Mouse (Mus musculus) kidney, adult 11 months (tissue): ENCODE measurements around the gene Kcnk13.
A peak's percentile ranks its signal among the peaks of the same experiment; 100 is the strongest.

Source experiments
- DNase-seq: peaks from one replicate; pipeline ENCODE4 v3.0.0; 2022

Kcnk13 gene

DNA sequence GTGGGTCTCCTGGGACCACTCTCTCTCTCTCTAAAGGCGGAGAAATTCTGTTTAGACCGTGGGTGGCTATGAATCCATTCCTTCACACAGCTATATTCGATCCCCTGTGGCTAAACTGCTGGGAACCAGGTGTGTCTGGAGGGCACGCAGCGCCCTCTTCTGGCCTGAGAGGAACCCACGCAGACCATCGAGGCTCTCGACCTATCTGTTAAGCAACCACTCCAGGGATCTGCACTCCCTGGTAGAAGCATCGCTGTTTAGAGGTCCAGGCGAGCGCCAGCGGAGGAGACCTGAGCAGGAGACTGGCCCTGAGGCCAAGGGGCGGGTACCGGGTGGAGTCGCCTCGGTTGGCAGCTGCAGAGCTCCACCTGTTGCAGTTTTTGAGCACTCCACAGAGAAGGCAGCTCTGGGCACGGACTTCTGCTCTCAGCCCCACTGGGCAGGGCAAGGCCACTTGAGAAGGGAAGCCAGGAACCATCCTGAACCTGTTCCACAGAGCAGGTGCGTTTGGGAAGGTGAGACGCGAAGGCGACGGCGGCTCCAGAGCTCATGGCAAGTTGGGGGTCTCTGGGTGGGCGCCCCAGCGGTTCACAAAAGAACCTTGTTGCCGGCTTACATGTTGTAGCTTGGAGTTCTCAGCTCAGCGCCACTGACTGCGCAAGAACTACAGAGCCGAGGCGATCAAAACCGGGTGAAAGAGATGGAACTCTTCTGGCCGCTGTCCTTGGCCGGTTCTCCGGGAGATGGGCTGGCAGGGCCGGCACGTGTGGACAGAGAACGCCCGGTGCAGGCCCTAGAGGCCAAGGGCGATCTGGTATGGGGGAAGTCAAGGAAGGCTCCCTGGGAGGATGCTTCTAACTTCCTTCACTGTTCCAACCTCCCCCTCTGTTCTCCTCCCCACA is at the start of gene Kcnk13:
Kcnk13 (plus strand) TSS at position 199 of the 902 bp plus-strand sequence.
- peak; percentile 66 for DNase-seq

DNA sequence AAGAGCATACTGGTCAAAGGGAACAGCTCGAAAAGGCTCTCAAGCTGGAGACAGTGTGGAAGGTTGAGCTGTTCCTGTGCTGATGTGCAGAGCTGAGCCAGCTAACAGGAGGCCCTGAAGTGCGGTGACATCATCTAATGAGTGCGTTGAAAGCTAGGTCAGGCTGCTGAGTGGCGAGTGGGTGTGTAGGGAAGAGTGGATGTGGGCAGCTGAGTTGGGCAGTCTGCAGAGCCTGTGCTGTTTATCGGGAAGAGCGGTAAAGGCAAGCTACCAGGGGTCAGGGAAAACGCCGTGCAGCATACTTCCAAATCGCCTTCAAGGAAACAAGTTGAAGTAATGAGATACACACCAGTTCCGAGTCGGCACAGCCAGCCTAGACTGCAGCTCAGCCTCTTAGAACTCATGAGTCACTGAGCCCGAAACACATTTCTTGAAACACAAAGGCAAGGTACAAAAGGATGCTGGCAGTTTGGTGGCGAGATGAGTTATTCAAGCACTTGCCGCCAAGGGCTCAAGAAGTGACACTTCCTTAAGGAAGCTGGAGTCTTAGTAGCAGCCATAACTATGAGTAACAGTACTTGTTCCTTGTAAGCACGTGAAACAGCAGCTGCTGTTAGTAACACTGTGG is 46.4 kb upstream of the Kcnk13 start:
- DNase-seq: no peak

DNA sequence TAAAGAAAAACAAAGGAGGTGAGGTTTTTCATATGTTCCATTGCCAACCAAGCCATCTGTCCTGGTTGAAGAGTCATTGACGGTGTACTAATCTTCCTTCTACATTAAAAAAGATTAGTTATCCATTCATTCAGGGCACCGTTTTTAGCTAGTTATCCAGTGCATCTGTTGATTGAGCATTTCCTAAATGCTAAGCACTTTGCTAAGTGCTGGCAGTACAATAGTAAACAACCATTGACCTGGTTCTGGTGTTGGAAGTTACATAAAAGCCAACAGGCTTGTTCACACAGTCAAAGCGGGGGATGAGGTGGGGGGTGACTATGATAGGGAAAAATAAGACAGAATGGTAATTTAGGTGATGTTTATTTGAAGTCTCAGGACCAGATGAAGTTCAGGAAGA is 44.7 kb upstream of the Kcnk13 start:
- DNase-seq: no peak

- DNase-seq: no peak
Measured at GRCm38 (mm10) chr12:99921045-99921444, 43.3 kb upstream of the Kcnk13 start.

GRCm38 (mm10) chr12:99923131-99923606 is 41.1 kb upstream of the Kcnk13 start:
- DNase-seq: no peak

GRCm38 (mm10) chr12:99923703-99924102 is 40.6 kb upstream of the Kcnk13 start:
- no peak for DNase-seq

DNA sequence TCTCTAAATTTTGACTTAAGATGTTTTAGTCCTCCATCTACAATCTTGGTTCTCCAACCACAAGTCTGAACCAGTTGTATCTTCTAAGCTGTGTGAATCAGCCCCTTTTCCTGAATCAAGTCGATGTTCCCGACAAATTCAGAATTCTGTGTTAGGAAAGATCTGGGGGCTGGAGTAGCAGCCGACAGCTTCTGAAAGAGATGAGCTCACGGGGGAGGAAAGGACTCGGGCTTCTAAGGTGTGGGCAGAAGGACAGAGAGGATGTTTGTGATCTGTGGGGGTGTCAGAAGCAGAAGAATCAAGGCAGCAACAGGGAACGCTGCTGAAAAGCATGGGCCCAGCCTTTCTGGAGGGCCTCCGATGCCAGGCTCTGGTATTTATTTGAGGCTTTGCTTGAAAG is 36.0 kb upstream of the Kcnk13 start:
- no peak for DNase-seq

DNA sequence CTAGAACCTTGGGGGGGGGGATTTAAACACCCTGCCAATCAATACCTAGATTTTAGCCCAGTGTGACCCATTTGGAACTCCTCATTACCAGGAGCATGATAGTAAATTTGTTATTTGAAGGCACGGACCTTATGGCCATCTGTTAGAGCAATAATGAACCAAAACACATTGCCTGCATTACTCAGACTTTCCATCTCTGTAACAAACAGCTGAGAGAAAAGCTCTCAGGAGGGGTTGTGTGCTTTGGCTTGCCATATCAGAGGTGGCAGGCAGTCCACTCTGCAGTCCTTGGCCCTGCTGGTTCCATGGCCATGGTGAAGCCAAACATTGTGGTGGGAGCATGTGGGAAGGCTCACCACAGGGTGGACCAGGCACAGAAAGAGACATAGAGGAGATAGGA is 35.1 kb upstream of the Kcnk13 start:
- DNase-seq: no peak

DNA sequence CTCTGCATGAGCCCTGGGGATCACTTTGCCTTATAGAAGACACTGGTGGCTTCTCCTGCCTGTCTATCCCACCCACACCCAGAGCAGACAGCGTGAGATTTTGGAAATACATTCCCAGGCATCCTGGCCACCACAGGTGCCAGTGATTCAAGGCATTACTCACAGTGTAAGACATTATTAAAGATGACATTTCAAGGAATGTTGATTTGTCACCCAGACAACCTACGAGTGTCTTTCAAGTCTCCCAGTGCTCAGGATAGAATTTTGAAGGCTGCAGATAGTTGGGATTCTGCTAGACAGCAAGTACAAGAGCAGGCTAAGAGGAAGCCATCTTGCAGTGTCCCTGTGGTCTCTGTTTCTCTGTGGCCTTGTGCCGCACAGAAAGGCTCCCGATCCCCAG is 32.1 kb upstream of the Kcnk13 start:
- no peak for DNase-seq

- DNase-seq: no peak
Measured at GRCm38 (mm10) chr12:99933630-99934029, 30.7 kb upstream of the Kcnk13 start.

DNA sequence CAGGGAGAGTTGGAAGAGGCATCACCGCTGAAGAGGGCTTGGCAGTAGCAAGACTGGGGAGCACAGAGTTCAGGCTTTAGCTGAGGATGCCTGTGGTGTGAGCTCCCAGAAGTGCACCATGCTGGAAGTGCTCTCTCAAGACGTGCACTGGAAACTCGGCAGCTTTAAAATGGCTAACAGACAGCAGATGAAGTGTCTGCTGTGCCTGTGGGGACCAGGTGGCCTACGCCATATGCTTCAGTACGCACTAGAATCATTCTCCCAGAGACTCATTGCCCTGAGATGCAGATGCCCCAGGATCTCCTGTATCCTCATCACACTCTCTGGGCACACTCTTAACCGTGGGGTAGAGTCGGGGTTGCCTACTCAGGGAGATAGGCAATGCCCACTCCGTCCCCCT is 28.9 kb upstream of the Kcnk13 start:
- no peak for DNase-seq

DNA sequence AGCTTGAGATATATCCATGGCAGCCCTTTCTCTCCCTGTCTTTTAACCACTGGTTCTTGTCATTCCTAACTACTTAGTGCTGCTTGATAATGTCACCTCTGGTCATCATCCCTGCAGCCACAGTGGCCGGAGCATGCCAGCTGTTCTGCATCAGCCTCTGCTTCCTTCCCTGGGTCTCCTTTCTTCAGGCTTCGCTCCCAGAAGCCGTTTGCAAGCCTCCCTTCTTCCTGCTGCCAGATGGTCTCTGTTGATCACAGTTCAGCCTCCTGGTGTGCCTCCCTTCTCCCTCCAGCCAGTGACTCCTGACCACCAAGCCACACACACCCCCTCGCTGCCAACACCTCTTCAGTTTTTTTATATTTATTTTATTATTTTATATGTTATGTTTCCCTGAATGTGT is 25.8 kb upstream of the Kcnk13 start:
- DNase-seq: no peak

DNA sequence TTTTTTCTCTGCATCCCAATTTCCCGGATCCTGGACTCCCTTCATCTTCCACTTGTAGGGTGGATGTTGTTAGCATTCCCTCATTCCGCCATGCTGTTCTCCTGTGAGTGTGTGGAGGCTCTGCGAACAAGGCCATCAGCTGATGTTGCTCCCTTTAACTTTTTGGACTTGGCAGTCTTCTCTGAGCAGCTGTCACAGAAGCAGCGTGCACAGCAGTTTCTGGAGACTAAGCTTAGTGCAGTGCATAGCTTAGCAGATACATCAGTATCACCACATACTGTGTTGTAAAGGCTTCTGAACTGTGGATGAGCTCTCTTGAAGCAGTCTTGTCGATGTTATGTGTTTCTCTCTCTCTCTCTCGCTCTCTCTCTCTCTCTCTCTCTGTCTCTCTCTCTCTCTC is 25.1 kb upstream of the Kcnk13 start:
- DNase-seq: no peak

DNA sequence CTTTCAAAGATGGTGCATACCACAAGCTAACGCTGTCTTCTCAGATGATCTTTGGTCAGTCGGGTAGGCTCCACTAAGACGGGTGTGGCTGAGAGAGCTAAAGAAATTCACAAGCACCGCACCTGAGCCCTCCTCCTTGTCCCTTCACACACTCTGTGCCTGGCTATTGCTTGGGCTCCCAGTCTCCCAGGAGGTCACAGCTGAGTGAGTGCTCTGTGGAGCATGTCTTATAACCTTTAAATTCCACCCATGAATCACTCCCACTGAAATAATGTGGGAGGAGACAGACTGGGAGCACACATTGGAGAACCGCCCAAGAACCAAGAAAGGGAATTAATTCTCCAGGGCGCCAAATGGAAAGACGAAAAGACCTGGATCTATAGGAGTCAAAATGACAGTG is 23.6 kb upstream of the Kcnk13 start:
- DNase-seq: peak; percentile 72

DNA sequence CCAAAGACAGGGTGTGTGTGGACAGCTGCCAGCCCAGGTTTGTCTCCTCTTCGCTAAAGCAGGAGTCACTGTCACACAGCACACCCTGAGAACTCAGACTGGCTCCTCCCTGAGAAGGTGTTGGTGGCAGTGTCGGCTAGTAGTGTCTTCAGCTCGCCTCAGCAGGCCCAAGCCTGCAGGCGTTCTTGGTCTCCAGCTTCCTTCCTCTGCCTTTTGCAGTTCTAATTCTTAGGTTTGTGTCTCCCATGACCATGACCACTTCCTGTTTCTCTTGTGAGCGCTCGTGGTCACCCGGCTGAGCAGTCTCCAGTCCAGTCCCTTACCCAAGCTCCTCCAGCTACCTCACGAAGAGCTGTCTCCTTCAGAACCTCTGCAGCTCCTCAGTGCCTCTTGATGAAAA is 21.9 kb upstream of the Kcnk13 start:
- DNase-seq: no peak

- DNase-seq: no peak
Measured at GRCm38 (mm10) chr12:99952928-99953327, 11.4 kb upstream of the Kcnk13 start.

DNA sequence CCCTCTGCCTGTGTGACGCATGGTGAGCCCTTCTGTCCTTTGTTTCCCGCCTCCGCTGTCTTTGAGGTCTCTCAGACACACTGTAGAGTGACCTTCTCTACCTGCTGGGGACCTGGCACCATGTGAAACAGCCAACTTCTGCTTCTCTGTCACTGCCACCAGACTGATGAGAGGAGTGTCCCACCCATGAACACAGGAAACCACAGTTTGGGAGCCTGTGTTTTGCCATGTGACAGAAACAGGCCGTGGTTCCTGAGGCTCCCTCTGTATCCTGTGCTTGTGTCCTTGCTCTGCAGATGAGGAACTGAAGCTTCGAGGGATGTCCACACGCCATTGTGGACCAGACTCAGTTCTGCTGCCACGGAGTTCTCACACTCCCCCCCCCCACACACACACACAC is 7.9 kb upstream of the Kcnk13 start:
- DNase-seq: no peak

DNA sequence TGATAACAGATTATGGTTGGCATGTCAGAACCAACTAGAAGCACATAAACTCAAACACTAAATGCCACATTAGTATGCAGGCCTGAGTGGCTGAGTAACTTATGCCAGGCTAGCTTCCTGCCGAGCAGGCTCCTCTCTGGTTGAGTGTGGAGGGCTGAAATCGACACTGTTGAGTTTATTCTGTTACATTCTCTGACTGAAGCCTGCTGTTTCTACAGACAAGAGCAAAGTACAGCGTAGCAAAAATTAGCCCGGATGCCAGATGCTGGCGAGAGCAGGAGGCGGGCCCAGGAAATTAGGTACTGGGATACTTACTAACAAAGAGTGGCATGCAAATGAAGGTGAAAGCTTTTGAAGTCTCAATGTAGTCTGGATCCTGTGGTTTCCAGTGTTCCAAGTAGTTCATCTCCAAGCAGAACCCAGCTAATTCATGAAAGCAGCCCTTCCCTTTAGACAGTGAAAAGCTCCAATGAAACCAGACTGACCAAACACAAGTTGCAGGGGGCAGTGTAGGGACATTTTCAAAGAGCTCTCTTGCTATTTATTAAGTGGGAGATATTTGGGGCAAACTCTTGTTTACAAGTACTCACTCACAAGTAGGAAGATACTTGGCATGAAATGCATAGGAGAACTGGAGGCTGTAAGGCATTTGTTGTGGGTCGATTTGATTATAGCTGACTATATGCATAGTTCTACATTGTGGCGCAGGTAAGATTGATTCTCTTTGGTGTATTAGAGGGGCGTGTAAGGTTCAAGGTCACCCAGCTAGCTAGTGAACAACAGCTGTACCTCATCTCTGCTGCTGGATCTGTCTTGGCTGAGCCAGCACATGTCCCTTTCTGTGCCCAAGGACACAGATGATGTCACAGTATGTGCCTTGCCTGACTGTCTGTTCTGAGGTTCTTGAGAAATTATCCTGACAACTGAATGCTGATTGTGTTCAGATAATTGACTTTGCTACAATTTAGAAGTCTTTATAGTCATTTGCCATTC is 5.9 kb upstream of the Kcnk13 start:
- DNase-seq: no peak

GRCm38 (mm10) chr12:99959291-99959690 is 5.0 kb upstream of the Kcnk13 start:
- DNase-seq: no peak

DNA sequence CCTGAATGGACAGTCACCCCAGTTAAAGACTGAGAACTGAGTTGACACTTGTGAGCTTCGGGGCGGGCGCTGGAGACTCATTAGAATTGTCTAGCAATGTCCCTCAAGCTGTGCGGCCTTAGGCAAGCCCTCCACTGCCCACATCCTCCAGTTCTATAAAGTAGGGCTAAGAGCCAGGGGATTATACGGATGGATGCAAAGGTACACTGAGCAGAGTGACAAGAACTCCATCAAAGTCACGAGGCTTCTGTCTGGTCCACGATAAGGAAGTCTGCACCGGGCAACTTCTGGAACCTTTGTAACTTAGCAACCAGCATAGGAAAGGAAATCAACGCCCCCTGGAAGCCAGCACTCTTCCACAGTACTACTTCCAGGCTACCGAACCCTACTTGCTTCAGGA is 4.4 kb upstream of the Kcnk13 start:
- no peak for DNase-seq

GRCm38 (mm10) chr12:99960675-99961074 is 3.6 kb upstream of the Kcnk13 start:
- no peak for DNase-seq

DNA sequence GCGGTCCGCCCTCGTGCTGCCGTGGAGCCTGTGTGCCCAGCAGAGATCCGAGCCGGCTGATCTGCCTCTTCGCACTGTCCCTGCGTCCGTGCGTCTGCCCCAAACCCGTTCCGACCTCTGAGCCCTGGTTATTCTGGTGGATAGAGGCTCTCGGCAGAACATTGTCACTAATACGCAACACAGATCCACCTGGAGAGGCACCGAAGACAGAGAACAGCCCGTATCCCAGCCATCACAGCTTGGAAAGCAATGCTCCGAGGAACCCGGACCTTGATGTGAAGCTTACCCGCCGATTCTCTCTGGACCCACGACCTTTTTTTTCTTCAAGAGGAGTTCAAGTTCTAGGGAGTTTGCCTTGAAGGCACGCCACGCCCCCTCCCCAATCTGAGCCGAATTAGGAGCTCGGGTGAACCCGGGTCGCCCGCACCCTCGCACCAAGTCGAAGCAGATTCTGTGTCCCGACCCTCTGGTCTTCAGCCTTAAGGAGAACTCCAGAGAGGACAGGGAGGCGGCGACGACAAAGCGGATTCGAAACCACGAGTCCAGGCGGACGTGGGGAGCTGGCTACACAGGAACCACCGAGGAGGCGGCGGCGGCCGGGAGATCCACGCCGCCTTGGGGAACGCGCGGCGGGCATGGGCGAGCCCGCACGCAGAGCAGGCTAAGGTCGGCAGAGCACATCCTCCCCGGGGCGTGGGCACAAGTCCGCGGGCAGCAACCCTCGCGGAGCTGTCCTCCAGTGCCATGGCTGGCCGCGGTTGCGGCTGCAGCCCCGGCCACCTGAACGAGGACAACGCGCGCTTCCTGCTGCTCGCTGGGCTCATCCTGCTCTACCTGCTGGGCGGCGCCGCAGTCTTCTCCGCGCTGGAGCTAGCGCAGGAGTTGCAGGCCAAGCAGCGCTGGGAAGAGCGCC is 1.2 kb downstream of the Kcnk13 start:
- no peak for DNase-seq
